Mouse (Mus musculus): Measurements from ENCODE around the gene Pilra. TPM values are rescaled to one million over a fixed set of nuclear protein-coding genes. Genes with fewer than 3 reads are reported as not detected.

The Pilra gene
- polyA plus RNA-seq, 1 experiment from 2014 or later: 12.5 TPM

DNA sequence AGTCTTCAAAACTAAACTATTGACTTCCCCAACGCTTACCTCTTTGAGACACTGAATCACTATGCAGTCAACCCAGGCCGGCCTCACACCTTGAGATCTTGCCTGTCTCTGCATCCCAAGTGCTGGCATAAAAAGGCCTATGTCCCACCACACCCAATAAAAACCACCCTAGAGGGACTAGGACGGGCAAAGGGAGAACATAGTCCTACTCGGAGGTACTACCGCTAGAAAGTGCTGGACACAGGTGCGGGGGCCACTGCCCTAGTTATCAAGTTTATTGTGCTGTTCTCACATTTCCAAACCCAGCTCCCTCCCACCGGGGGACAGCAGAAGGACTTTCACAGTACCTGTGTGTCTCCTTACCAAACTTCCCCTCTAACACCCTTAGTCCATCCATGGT lies 54.4 kb downstream of the Pilra start:
- TF ChIP-seq EP300 (IDR thresholded peaks at IDR 0.05) (no peak), CTCF (IDR thresholded peaks at IDR 0.05) (no peak)
- Histone ChIP-seq H3K27me3 (replicated peaks; ENCODE audit: insufficient read depth, low read length) (no peaks in the 10 kb centered on the region), H3K4me3 (ENCODE audit: low read depth, low read length) (no peak overlapping the region), H3K4me1 (ENCODE audit: insufficient read depth, low read depth, low read length) (peaks cover 29% of the 10 kb centered on the region), H3K27ac (ENCODE audit: low read length) (no peak overlapping the region), H3K36me3 (ENCODE audit: insufficient read depth, low read length) (peaks cover 17% of the 10 kb centered on the region), H3K4me2 (replicated peaks; ENCODE audit: low read depth, low read length) (no peak overlapping the region), H3K9ac (replicated peaks; ENCODE audit: low read depth) (no peak overlapping the region), H3K9me3 (ENCODE audit: low read length) (no peaks in the 10 kb centered on the region)
- DNase-seq (ENCODE audit: low spot score) (no peak), ATAC-seq (no peak)
- WGBS: 81% methylated on average over 7 of the region's 7 CpGs

GRCm38 (mm10) chr5:137779053-137779933 lies 56.8 kb downstream of the Pilra start:
- WGBS: 1% methylated on average over 74 of the region's 83 CpGs
- Histone ChIP-seq H3K9me3 (ENCODE audit: low read length) (no peaks in the 10 kb centered on the region), H3K27ac (ENCODE audit: low read length) (peak overlapping the region; percentile 90), H3K36me3 (ENCODE audit: insufficient read depth, low read length) (peaks cover 17% of the 10 kb centered on the region), H3K27me3 (replicated peaks; ENCODE audit: insufficient read depth, low read length) (no peaks in the 10 kb centered on the region), H3K9ac (replicated peaks; ENCODE audit: low read depth) (peak overlapping the region; percentile 81), H3K4me3 (ENCODE audit: low read depth, low read length) (peak overlapping the region; percentile 99), H3K4me1 (ENCODE audit: insufficient read depth, low read depth, low read length) (peaks cover 20% of the 10 kb centered on the region; the same call in 1 of the 2 replicates), H3K4me2 (replicated peaks; ENCODE audit: low read depth, low read length) (peak overlapping the region; percentile 97)
- DNase-seq (ENCODE audit: low spot score) (peak; percentile 28), ATAC-seq (peak; percentile 37)
- TF ChIP-seq CTCF (IDR thresholded peaks at IDR 0.05): 0 out of 2 replicates have a peak, but pooled peaks have one; percentile 12
- no peak for TF ChIP-seq EP300 (IDR thresholded peaks at IDR 0.05)

GRCm38 (mm10) chr5:137778635-137779034 lies 57.4 kb downstream of the Pilra start, which contains the start of gene Ppp1r35:
Ppp1r35 (plus strand) TSS chr5:137778849.
- H3K27me3 ChIP-seq (replicated peaks; ENCODE audit: insufficient read depth, low read length): no peaks in the 10 kb centered on the region
- WGBS: 0% methylated on average over 30 of the region's 31 CpGs
- H3K9me3 ChIP-seq (ENCODE audit: low read length): no peaks in the 10 kb centered on the region
- peak within 1 kb of the TSS; percentile 97 for H3K4me2 ChIP-seq (replicated peaks; ENCODE audit: low read depth, low read length)
- H3K4me3 ChIP-seq (ENCODE audit: low read depth, low read length): peak within 1 kb of the TSS; percentile 99
- TF ChIP-seq CTCF (IDR thresholded peaks at IDR 0.05) (no peak), EP300 (IDR thresholded peaks at IDR 0.05) (no peak)
- H3K4me1 ChIP-seq (ENCODE audit: insufficient read depth, low read depth, low read length): peaks cover 13% of the 10 kb centered on the region; the same call in 1 of the 2 replicates
- DNase-seq (ENCODE audit: low spot score) (peak; percentile 98), ATAC-seq (peak; percentile 96)
- peak within 1 kb of the TSS; percentile 81 for H3K9ac ChIP-seq (replicated peaks; ENCODE audit: low read depth)
- H3K36me3 ChIP-seq (ENCODE audit: insufficient read depth, low read length): peaks cover 17% of the 10 kb centered on the region
- H3K27ac ChIP-seq (ENCODE audit: low read length): peak within 1 kb of the TSS; percentile 90

DNA sequence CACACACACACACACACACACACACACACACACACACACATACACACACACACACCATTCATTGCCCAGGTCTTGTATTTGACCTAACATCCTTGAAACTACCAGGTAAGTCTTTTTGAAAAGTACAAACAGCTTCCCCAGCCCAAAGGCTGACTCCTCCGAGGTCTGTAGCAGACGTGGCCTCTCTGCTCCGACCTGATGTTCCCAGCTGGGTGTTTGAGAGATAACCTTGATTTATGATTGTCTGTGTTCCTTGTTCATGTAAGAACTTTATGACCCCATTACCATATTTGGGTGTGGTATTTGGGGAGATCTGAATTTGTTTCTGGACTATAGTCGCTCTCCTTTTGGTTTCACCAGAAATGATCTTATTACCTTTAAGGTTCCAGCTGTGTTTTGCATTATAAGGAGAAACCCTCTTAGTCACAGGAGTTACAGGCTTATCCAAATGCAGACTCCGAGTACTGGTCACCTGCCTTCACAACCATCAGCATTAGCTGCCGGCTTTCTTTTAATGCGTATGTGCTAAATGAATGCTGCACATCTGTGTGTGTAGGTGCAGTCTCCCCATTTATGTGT lies 58.7 kb downstream of the Pilra start:
- DNase-seq (ENCODE audit: low spot score) (no peak), ATAC-seq (no peak)
- Histone ChIP-seq H3K36me3 (ENCODE audit: insufficient read depth, low read length) (peaks cover 17% of the 10 kb centered on the region; the same call in 1 of the 2 replicates), H3K27me3 (replicated peaks; ENCODE audit: insufficient read depth, low read length) (no peaks in the 10 kb centered on the region), H3K4me2 (replicated peaks; ENCODE audit: low read depth, low read length) (no peak overlapping the region), H3K27ac (ENCODE audit: low read length) (no peak overlapping the region), H3K9me3 (ENCODE audit: low read length) (no peaks in the 10 kb centered on the region), H3K4me1 (ENCODE audit: insufficient read depth, low read depth, low read length) (peaks cover 8% of the 10 kb centered on the region; the same call in 1 of the 2 replicates), H3K9ac (replicated peaks; ENCODE audit: low read depth) (no peak overlapping the region), H3K4me3 (ENCODE audit: low read depth, low read length) (no peak overlapping the region)
- TF ChIP-seq EP300 (IDR thresholded peaks at IDR 0.05): no peak
- no peak for TF ChIP-seq CTCF (IDR thresholded peaks at IDR 0.05)
- WGBS: 70% methylated on average over 7 of the region's 7 CpGs

- peak; percentile 77 for DNase-seq (ENCODE audit: low spot score)
- peak; percentile 48 for ATAC-seq
Observed at GRCm38 (mm10) chr5:137776408-137776918, 59.6 kb downstream of the Pilra start.

More at GRCm38 (mm10) chr5:137776408-137776918, 59.6 kb downstream of the Pilra start:
- peaks cover 8% of the 10 kb centered on the region; the same call in 1 of the 2 replicates for H3K4me1 ChIP-seq (ENCODE audit: insufficient read depth, low read depth, low read length)
- H3K4me2 ChIP-seq (replicated peaks; ENCODE audit: low read depth, low read length): no peak overlapping the region
- H3K36me3 ChIP-seq (ENCODE audit: insufficient read depth, low read length): peaks cover 11% of the 10 kb centered on the region; the same call in 1 of the 2 replicates
- H3K4me3 ChIP-seq (ENCODE audit: low read depth, low read length): no peak overlapping the region
- no peak overlapping the region for H3K9ac ChIP-seq (replicated peaks; ENCODE audit: low read depth)
- H3K9me3 ChIP-seq (ENCODE audit: low read length): no peaks in the 10 kb centered on the region
- 17% methylated on average over 5 of the region's 5 CpGs for WGBS
- H3K27me3 ChIP-seq (replicated peaks; ENCODE audit: insufficient read depth, low read length): no peaks in the 10 kb centered on the region
- TF ChIP-seq EP300 (IDR thresholded peaks at IDR 0.05): peak; percentile 21; the same call in 1 of the 2 replicates
- TF ChIP-seq CTCF (IDR thresholded peaks at IDR 0.05): no peak; the same call in 1 of the 2 replicates
- H3K27ac ChIP-seq (ENCODE audit: low read length): 0 out of 2 replicates have a peak overlapping the region, but pooled peaks have one; percentile 26
